In the genomic region with DNA sequence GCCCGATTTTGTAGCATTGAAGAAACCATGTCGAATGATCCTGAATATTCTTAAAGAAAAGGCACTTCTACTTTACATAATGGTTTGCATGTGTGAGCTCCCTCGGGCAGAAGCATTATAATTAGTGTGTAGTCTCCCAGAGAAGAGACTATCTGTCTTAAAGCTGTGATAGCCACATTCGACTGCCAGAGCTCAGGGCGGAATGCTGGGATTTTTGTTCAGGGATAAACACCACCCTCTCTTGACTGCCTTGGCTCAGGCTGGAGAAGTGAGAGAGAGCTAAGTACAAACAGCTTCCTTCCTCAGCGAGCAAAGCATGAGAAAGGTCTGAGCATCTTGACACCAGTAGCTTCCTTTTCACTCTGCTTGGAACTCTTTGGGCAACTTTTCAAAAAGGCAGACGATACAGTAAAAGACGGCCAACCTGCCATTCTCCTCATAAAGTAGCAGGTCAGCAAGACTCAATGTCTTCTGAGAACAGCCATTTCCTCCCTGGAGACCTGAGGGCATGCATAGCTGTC, we compare ENCODE assay signal across 13 mouse cellular contexts.
DNase-seq lines count a peak whose midpoint lies in the region; ATAC-seq and TF ChIP-seq lines count a peak whose summit lies in the region.
"Had no signal": no experiment of that assay in that cellular context is flagged by ENCODE, and none has a peak within 500 bp of the region (broad histone marks: within the 10 kb centered on the region; RNA-seq: fewer than 3 reads in every experiment).

No protein-coding gene starts in this region.

- no peak overlapping the region for H3K4me2 ChIP-seq in hindbrain, embryonic 16.5 days (ENCODE audit: low read length)
- H3K4me2 ChIP-seq in hindbrain, embryonic 14.5 days (replicated peaks) = no peak overlapping the region
- H3K4me2 ChIP-seq in lung, embryonic 14.5 days = peak overlapping the region; percentile 21; the same call in 1 of the 2 replicates
- no peak overlapping the region for H3K4me2 ChIP-seq in embryonic facial prominence, embryonic 12.5 days (replicated peaks)
- H3K4me2 ChIP-seq: hindbrain, embryonic 13.5 days had no signal

- H3K27me3 ChIP-seq in hindbrain, embryonic 16.5 days (replicated peaks; ENCODE audit: control insufficient read depth, insufficient read depth, low read length) = no peaks in the 10 kb centered on the region
- H3K27me3 ChIP-seq in hindbrain, embryonic 14.5 days (ENCODE audit: control insufficient read depth, insufficient read depth, low read length) = no peaks in the 10 kb centered on the region
- H3K27me3 ChIP-seq in lung, embryonic 14.5 days (ENCODE audit: insufficient read depth, low read length) = no peaks in the 10 kb centered on the region
- H3K27me3 ChIP-seq in embryonic facial prominence, embryonic 12.5 days = no peaks in the 10 kb centered on the region
- H3K27me3 ChIP-seq: hindbrain, embryonic 13.5 days had no signal

- WGBS in hindbrain, embryonic 16.5 days = 49% methylated on average over 8 of the region's 8 CpGs
- 56% methylated on average over 8 of the region's 8 CpGs for WGBS in hindbrain, embryonic 14.5 days
- WGBS in lung, embryonic 14.5 days = 36% methylated on average over 8 of the region's 8 CpGs
- WGBS in embryonic facial prominence, embryonic 12.5 days = 34% methylated on average over 8 of the region's 8 CpGs

- DNase-seq in hindbrain, embryonic 14.5 days (ENCODE audit: low spot score) = no peak
- DNase-seq in lung, embryonic 14.5 days = peak; percentile 51
- DNase-seq in lung, adult 18-20 months = no peak
- DNase-seq in kidney, postnatal 10 days = peak; percentile 31
- DNase-seq in layer of hippocampus, adult 9-10 months (ENCODE audit: low spot score) = no peak
- DNase-seq: adrenal gland, adult 2 months; cerebellum, adult 8-10 months; left cerebral cortex, postnatal 4 days; thymus, adult 18-20 months had no signal

- no peak overlapping the region for H3K4me3 ChIP-seq in hindbrain, embryonic 16.5 days (ENCODE audit: low read length)
- H3K4me3 ChIP-seq in hindbrain, embryonic 14.5 days (replicated peaks; ENCODE audit: low read length) = no peak overlapping the region
- no peak overlapping the region for H3K4me3 ChIP-seq in lung, embryonic 14.5 days (ENCODE audit: low read depth, low read length)
- H3K4me3 ChIP-seq in embryonic facial prominence, embryonic 12.5 days = no peak overlapping the region
- H3K4me3 ChIP-seq: hindbrain, embryonic 13.5 days had no signal

- H3K9me3 ChIP-seq in hindbrain, embryonic 16.5 days (ENCODE audit: control insufficient read depth, low read length) = no peaks in the 10 kb centered on the region
- H3K9me3 ChIP-seq in hindbrain, embryonic 14.5 days (ENCODE audit: control insufficient read depth, low read length) = no peaks in the 10 kb centered on the region
- H3K9me3 ChIP-seq in lung, embryonic 14.5 days (ENCODE audit: low read depth, low read length) = no peaks in the 10 kb centered on the region
- no peaks in the 10 kb centered on the region for H3K9me3 ChIP-seq in embryonic facial prominence, embryonic 12.5 days
- H3K9me3 ChIP-seq: hindbrain, embryonic 13.5 days had no signal

- no peaks in the 10 kb centered on the region for H3K36me3 ChIP-seq in hindbrain, embryonic 16.5 days (ENCODE audit: control insufficient read depth, insufficient read depth, low read length)
- no peaks in the 10 kb centered on the region for H3K36me3 ChIP-seq in hindbrain, embryonic 14.5 days (replicated peaks; ENCODE audit: control insufficient read depth, insufficient read depth)
- H3K36me3 ChIP-seq in lung, embryonic 14.5 days (ENCODE audit: insufficient read depth) = no peaks in the 10 kb centered on the region
- H3K36me3 ChIP-seq in embryonic facial prominence, embryonic 12.5 days = no peaks in the 10 kb centered on the region
- H3K36me3 ChIP-seq: hindbrain, embryonic 13.5 days had no signal

- H3K9ac ChIP-seq in hindbrain, embryonic 16.5 days (ENCODE audit: low read depth, low read length) = no peak overlapping the region
- no peak overlapping the region for H3K9ac ChIP-seq in hindbrain, embryonic 14.5 days
- H3K9ac ChIP-seq in lung, embryonic 14.5 days = no peak overlapping the region
- H3K9ac ChIP-seq in embryonic facial prominence, embryonic 12.5 days = no peak overlapping the region
- H3K9ac ChIP-seq: hindbrain, embryonic 13.5 days; liver, embryonic 14.5 days had no signal

- no peak overlapping the region for H3K27ac ChIP-seq in hindbrain, embryonic 16.5 days (ENCODE audit: low read depth, low read length)
- H3K27ac ChIP-seq in hindbrain, embryonic 14.5 days = no peak overlapping the region
- H3K27ac ChIP-seq in lung, embryonic 14.5 days (ENCODE audit: low read depth) = no peak overlapping the region
- H3K27ac ChIP-seq in embryonic facial prominence, embryonic 12.5 days = peak overlapping the region; percentile 72
- H3K27ac ChIP-seq: hindbrain, embryonic 13.5 days; liver, embryonic 14.5 days had no signal

- peaks cover 4% of the 10 kb centered on the region; the same call in 1 of the 2 replicates for H3K4me1 ChIP-seq in hindbrain, embryonic 16.5 days (ENCODE audit: control insufficient read depth, insufficient read depth, low read depth, low read length)
- H3K4me1 ChIP-seq in hindbrain, embryonic 14.5 days (replicated peaks; ENCODE audit: control insufficient read depth, insufficient read depth, low read length) = peaks cover 8% of the 10 kb centered on the region; the same call in 1 of the 2 replicates
- H3K4me1 ChIP-seq in lung, embryonic 14.5 days (ENCODE audit: insufficient read depth) = peaks cover 11% of the 10 kb centered on the region; the same call in 1 of the 2 replicates
- H3K4me1 ChIP-seq in embryonic facial prominence, embryonic 12.5 days = peaks cover 16% of the 10 kb centered on the region; the same call in 1 of the 2 replicates

- peak; percentile 63; the same call in 1 of the 2 replicates for ATAC-seq in hindbrain, embryonic 16.5 days
- no peak for ATAC-seq in hindbrain, embryonic 14.5 days (ENCODE audit: low FRiP score)
- ATAC-seq in lung, embryonic 14.5 days (ENCODE audit: insufficient read depth) = no peak
- no peak for ATAC-seq in embryonic facial prominence, embryonic 12.5 days (ENCODE audit: insufficient number of reproducible peaks, insufficient read depth, low FRiP score, low TSS enrichment)

- TF ChIP-seq CTCF in lung, embryonic 14.5 days (IDR thresholded peaks at IDR 0.05; ENCODE audit: low read depth) = no peak

Comparison
In these comparisons a context has a peak if more than half of its experiments do, and no peak if none do; other contexts are left out.
1. DNase-seq: peak in lung, embryonic 14.5 days (single experiment) and kidney, postnatal 10 days (single experiment); none in hindbrain, embryonic 14.5 days (single experiment), lung, adult 18-20 months (0 of 2) and layer of hippocampus, adult 9-10 months (single experiment).